Mouse (Mus musculus) hindbrain, embryonic 14.5 days (tissue): Measurements from ENCODE around the gene Prex1. TPM values are rescaled to one million over a fixed set of nuclear protein-coding genes. Genes with fewer than 3 reads are reported as not detected.
A peak's percentile ranks its signal among the peaks of the same experiment; 100 is the strongest.
"Not testable (repeated sequence)": the region's sequence is repeated elsewhere in the genome, so short reads cannot be mapped to it uniquely, and the experiment has no call there.

Experiments
- ATAC-seq: fragments of 200-750 bp; cut with Nextera tagmentation; 2 replicates; pipeline ENCODE4 v1.8.0; 2017; ENCODE audit warnings: moderate number of reproducible peaks, mild to moderate bottlenecking, moderate TSS enrichment, moderate library complexity; ENCODE audit not compliant: low FRiP score
- DNase-seq: peaks from one replicate; pipeline ENCODE4 v3.0.0-alpha.2; 2015; ENCODE audit warnings: low spot score
- H3K27ac ChIP-seq: fragments of 300-500 bp; sonication (generic); 2 replicates; pipeline ENCODE4 v1.5.1; 2014; ENCODE audit warnings: mild to moderate bottlenecking, moderate library complexity
- H3K27me3 ChIP-seq: fragments of 300-500 bp; sonication (generic); 2 replicates; pipeline ENCODE4 v1.6.1; 2014; ENCODE audit warnings: mild to moderate bottlenecking, low read length, mixed read lengths; ENCODE audit not compliant: control insufficient read depth, insufficient read depth
- H3K36me3 ChIP-seq: fragments of 300-500 bp; sonication (generic); replicated peaks from 2 replicates; pipeline ENCODE4 v1.6.1; 2014; ENCODE audit not compliant: control insufficient read depth, insufficient read depth
- H3K4me1 ChIP-seq: fragments of 300-500 bp; sonication (generic); replicated peaks from 2 replicates; pipeline ENCODE4 v1.6.1; 2014; ENCODE audit warnings: antibody characterized with exemption, low read length, mixed read lengths; ENCODE audit not compliant: control insufficient read depth, insufficient read depth
- H3K4me2 ChIP-seq: fragments of 300-500 bp; sonication (generic); replicated peaks from 2 replicates; pipeline ENCODE4 v1.6.1; 2014; ENCODE audit warnings: mild to moderate bottlenecking, moderate library complexity
- H3K4me3 ChIP-seq: fragments of 300-500 bp; sonication (generic); replicated peaks from 2 replicates; pipeline ENCODE4 v1.5.1; 2014; ENCODE audit warnings: mild to moderate bottlenecking, low read length
- H3K9ac ChIP-seq: fragments of 300-500 bp; sonication (generic); 2 replicates; pipeline ENCODE4 v1.6.1; 2014
- H3K9me3 ChIP-seq: fragments of 300-500 bp; sonication (generic); 2 replicates; pipeline ENCODE4 v1.6.1; 2016; ENCODE audit warnings: low read length; ENCODE audit not compliant: control insufficient read depth
- WGBS: fragments of 180-500 bp; shearing (Covaris S2); extraction: QIAGEN DNeasy Blood & Tissue Kit; methylation state at CpG from one replicate; pipeline ENCODE4 v1.1.7; 2014; 5-methylcytosine and 5-hydroxymethylcytosine counted together
- polyA plus RNA-seq: library from polyadenylated mRNA; unstranded; fragments of >200 nt; fragmentation: Nextera tagmentation; extraction: Ambion mirVana; gene quantifications from 2 replicates; pipeline ENCODE4 v1.2.1, GENCODE M21; 2014

Gene Prex1
- polyA plus RNA-seq, 1 experiment from 2014 or later, result 27.3 TPM

DNA sequence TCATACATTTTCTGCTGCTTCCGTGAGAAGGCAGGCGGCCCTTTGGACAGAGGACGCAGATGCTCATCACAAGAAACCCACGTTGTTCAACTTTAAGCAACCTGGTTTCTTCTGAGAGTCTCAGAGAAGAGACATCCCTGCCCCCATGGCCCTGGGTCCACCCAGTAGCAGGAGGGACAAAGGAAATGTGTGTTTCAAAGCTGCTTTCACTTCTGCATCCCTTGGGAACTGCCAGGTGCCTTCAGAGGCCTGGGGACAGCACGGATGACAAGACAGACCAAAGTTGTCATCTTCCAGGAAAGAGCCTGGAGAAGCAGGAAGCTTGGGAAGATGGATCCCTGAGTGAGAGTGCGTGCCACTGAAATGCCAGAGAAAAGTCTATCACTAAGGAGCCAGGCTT, 27.8 kb upstream of the Prex1 start:
- ATAC-seq, result no peak
- H3K4me3 ChIP-seq, result no peak overlapping the region

GRCm38 (mm10) chr2:166740396-166740795, 26.8 kb upstream of the Prex1 start:
- no peaks in the 10 kb centered on the region for H3K36me3 ChIP-seq
- no peaks in the 10 kb centered on the region for H3K4me1 ChIP-seq
- H3K4me3 ChIP-seq, result no peak overlapping the region
- H3K4me2 ChIP-seq, result no peak overlapping the region
- no peaks in the 10 kb centered on the region for H3K9me3 ChIP-seq
- no peak overlapping the region for H3K27ac ChIP-seq
- 83% methylated on average over 6 of the region's 6 CpGs for WGBS
- no peak overlapping the region for H3K9ac ChIP-seq
- ATAC-seq, result no peak
- no peaks in the 10 kb centered on the region for H3K27me3 ChIP-seq
- no peak for DNase-seq

More for the DNA sequence above, 27.8 kb upstream of the Prex1 start:
- DNase-seq, result no peak
- Histone ChIP-seq H3K27ac (no peak overlapping the region), H3K9me3 (no peaks in the 10 kb centered on the region), H3K9ac (no peak overlapping the region), H3K4me2 (no peak overlapping the region), H3K4me1 (no peaks in the 10 kb centered on the region), H3K36me3 (no peaks in the 10 kb centered on the region), H3K27me3 (no peaks in the 10 kb centered on the region)
- 83% methylated on average over 6 of the region's 6 CpGs for WGBS

DNA sequence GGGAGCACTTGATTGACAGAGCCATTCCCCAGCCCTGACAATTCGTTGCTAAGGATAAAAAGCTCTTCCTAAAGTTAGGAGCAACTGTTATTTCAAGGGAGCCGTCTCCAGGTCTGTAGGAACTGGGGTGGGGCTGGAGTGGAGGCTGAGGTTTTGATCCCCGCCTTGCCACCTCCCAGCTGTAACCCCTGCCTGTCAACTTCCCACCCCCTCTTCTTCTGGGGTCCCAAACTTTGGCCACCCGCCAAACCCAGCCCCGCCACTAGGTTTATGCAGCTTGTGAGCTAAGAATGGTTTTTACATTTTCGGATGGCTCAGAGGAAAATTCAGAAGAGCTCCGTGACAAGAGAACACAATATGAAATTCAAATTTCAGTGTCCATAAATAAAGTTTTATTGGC, 23.7 kb upstream of the Prex1 start:
- H3K27ac ChIP-seq, result no peak overlapping the region
- H3K9ac ChIP-seq, result no peak overlapping the region
- no peaks in the 10 kb centered on the region for H3K9me3 ChIP-seq
- no peaks in the 10 kb centered on the region for H3K36me3 ChIP-seq
- no peaks in the 10 kb centered on the region for H3K4me1 ChIP-seq
- H3K27me3 ChIP-seq, result no peaks in the 10 kb centered on the region
- 66% methylated on average over 7 of the region's 7 CpGs for WGBS
- no peak for ATAC-seq
- no peak overlapping the region for H3K4me2 ChIP-seq
- DNase-seq, result no peak
- no peak overlapping the region for H3K4me3 ChIP-seq

DNA sequence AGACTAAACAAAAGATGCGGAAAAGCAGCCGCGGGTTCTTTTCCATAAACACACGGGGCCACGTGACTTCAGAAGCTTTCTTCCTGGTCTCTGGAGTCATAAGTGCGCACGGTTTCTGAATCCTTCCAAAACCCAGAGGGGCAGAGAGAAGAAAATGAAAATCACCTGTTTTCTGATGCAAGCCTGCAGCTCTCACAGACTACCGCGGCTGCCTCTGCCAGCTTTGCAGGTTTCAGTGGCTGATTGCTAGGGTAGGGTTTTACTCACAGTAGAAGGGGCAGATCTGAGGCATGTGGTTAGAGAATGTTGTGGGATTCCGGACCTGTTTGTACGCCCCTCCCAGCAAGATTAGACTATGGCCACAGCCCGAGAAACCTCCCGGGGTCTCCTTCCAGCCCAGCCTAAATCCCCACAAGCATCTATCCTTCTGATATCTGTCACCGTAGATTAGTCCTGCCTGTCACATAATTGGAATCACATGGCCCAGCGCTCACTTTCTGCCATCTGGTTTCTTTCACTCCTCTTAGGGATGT, 21.9 kb upstream of the Prex1 start:
- WGBS, result 40% methylated on average over 15 of the region's 15 CpGs
- Histone ChIP-seq H3K27ac (peak overlapping the region; percentile 34; the same call in 1 of the 2 replicates), H3K9ac (no peak overlapping the region), H3K4me3 (no peak overlapping the region), H3K36me3 (no peaks in the 10 kb centered on the region), H3K4me2 (peak overlapping the region; percentile 22), H3K9me3 (no peaks in the 10 kb centered on the region), H3K27me3 (no peaks in the 10 kb centered on the region), H3K4me1 (peaks cover 3% of the 10 kb centered on the region)
- DNase-seq (peak; percentile 37), ATAC-seq (no peak)

GRCm38 (mm10) chr2:166732860-166733259, 19.2 kb upstream of the Prex1 start:
- H3K4me1 ChIP-seq, result peaks cover 25% of the 10 kb centered on the region
- H3K27ac ChIP-seq, result no peak overlapping the region
- no peak overlapping the region for H3K4me3 ChIP-seq
- no peak overlapping the region for H3K4me2 ChIP-seq
- DNase-seq (no peak), ATAC-seq (no peak)
- H3K9ac ChIP-seq, result no peak overlapping the region
- no peaks in the 10 kb centered on the region for H3K36me3 ChIP-seq
- H3K27me3 ChIP-seq, result no peaks in the 10 kb centered on the region
- no peaks in the 10 kb centered on the region for H3K9me3 ChIP-seq
- WGBS, result 90% methylated on average over 2 of the region's 2 CpGs

GRCm38 (mm10) chr2:166732146-166732545, 18.5 kb upstream of the Prex1 start:
- no peak for ATAC-seq
- 94% methylated on average over 4 of the region's 4 CpGs for WGBS
- H3K4me3 ChIP-seq, result no peak overlapping the region
- H3K27ac ChIP-seq, result no peak overlapping the region
- no peak for DNase-seq
- no peaks in the 10 kb centered on the region for H3K27me3 ChIP-seq
- peaks cover 26% of the 10 kb centered on the region for H3K4me1 ChIP-seq
- H3K36me3 ChIP-seq, result no peaks in the 10 kb centered on the region
- no peak overlapping the region for H3K4me2 ChIP-seq
- H3K9me3 ChIP-seq, result no peaks in the 10 kb centered on the region
- H3K9ac ChIP-seq, result no peak overlapping the region

DNA sequence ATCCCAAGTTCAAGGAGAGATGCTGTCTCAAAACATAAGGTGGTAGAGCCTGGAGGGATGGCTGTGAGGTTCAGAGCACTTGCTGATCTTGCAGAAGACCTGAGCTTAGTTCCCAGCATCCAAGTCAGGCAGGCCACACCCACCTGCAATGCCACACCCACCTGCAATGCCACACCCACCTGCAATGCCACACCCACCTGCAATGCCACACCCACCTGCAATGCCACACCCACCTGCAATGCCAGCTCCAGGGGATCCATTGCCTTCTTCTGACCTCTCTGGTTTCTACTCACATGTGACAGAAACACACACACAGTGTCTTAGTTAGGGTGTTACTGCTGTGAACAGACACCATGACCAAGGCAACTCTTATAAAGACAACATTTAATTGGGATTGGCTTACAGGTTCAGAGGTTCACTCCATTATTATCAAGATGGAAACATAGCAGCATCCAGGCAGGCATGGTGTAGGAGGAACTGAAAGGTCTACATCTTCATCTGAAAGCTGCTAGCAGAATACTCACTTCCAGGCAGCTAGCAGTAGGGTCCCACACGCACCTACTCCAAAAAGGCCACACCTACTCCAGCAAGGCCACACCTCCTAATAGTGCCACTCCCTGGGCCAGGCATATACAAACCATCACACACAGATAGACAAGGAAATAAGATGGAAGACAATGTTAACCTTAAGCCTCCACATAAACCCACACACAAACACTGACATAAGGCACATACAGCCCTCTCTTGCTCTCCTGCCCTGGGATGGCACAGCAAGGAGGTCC, 17.7 kb upstream of the Prex1 start:
- Histone ChIP-seq H3K4me1 (peaks cover 29% of the 10 kb centered on the region), H3K27ac (0 out of 2 replicates have a peak overlapping the region, but pooled peaks have one; percentile 75)
- H3K9ac ChIP-seq, H3K9me3 ChIP-seq, H3K4me2 ChIP-seq, H3K27me3 ChIP-seq, ATAC-seq, H3K36me3 ChIP-seq, H3K4me3 ChIP-seq, DNase-seq: not testable (repeated sequence)
- WGBS, result 96% methylated on average over 1 of the region's 1 CpGs

- no peak for ATAC-seq
- H3K9ac ChIP-seq, result no peak overlapping the region
- H3K4me2 ChIP-seq, result no peak overlapping the region
- no peaks in the 10 kb centered on the region for H3K9me3 ChIP-seq
- 43% methylated on average over 6 of the region's 6 CpGs for WGBS
- peak overlapping the region; percentile 75 for H3K27ac ChIP-seq
- no peak overlapping the region for H3K4me3 ChIP-seq
- H3K4me1 ChIP-seq, result peaks cover 29% of the 10 kb centered on the region
- H3K27me3 ChIP-seq, result no peaks in the 10 kb centered on the region
- DNase-seq, result no peak
- no peaks in the 10 kb centered on the region for H3K36me3 ChIP-seq
Measured at GRCm38 (mm10) chr2:166730567-166730915, 16.9 kb upstream of the Prex1 start.

- Histone ChIP-seq H3K36me3 (no peaks in the 10 kb centered on the region), H3K27me3 (no peaks in the 10 kb centered on the region), H3K4me2 (peak overlapping the region; percentile 20; the same call in 1 of the 2 replicates), H3K4me3 (no peak overlapping the region), H3K4me1 (peaks cover 29% of the 10 kb centered on the region), H3K27ac (peak overlapping the region; percentile 75), H3K9me3 (no peaks in the 10 kb centered on the region), H3K9ac (peak overlapping the region; percentile 24; the same call in 1 of the 2 replicates)
- ATAC-seq (peak; percentile 44; the same call in 1 of the 2 replicates), DNase-seq (peak; percentile 40)
- 7% methylated on average over 19 of the region's 19 CpGs for WGBS
Measured at GRCm38 (mm10) chr2:166729656-166730566, 16.3 kb upstream of the Prex1 start.
